Mouse (Mus musculus) T-helper 2 cell (primary cell): Measurements from ENCODE around the gene Sgo1.
"Not testable (repeated sequence)": the region's sequence is repeated elsewhere in the genome, so short reads cannot be mapped to it uniquely, and the experiment has no call there.

ENCODE experiments used
- in situ Hi-C: fragments of 300-600 bp; cut with MboI, MseI; formaldehyde crosslinking; loops from one replicate; pipeline ENCODE4 v1.15.1; 2025; ENCODE audit warnings: high pct_unique_total_duplicates

Sgo1 gene

GRCm38 (mm10) chr17:53688877-53689802 is at the start of gene Sgo1:
TSS of gene Sgo1 (minus strand) at chr17:53689333.
- in situ Hi-C loops = loop anchor here (5.0 to 10.0 kb wide), 2 partner anchors 94 to 212 kb away; partner anchors contain the start of gene Rab5a

DNA sequence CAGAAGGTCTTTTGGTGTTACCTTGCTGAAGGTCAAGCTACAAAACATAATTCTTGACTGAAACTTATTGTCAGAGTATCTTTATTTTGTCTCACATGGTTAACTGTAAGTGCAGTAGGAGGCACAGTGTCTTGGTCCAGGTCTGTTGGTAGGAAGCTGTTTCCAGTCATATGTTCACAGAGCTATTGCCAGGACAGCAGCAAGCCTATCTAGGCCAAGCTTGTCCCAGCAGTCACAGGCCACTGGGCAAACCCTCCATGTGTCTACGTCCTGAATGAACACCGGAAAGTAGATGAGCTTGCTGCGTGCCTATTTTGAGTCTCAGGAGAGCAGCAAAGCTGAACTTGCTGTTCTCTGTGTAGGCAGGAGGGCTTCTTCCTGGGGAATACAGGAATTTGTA is 29.8 kb upstream of the Sgo1 start:
- in situ Hi-C loops = not testable (repeated sequence)

DNA sequence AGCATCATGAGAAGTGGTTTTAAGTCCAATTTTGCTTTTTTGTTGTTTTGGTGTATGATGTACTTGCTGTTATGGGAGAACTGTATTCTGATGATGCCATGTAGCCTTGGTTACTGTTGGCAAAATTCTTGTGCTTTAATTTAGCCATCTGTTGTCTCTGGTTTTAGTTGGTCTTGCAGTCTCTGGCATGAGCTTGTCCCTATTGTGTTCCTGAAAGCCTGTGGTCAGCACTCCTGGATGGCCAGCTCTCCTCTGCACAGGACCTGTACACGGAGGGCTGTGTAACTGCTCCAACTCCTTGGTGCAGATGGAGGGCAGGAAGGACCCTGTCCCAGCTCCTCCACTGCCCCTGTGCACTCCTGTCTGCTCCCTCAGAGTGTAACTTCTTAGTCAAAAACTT is 29.3 kb upstream of the Sgo1 start:
- in situ Hi-C loops = no loop called here

DNA sequence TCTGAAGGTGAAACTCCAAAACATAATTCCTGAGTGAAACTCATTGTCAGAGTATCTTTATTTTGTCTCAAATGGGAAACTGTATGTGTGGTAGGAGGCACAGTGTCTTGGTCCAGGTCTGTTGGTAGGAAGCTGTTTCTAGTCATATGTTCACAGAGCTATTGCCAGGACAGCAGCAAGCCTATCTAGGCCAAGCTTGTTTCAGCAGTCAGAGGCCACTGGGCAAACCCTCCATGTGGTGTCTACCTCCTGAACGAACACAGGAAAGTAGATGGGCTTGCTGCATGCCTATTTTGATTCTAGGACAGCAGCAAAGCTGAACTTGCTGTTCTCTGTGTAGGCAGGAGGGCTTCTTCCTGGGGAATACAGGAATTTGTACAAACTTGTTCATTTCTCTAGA is 26.0 kb upstream of the Sgo1 start:
- in situ Hi-C loops = not testable (repeated sequence)

- in situ Hi-C loops = no loop called here
Observed at GRCm38 (mm10) chr17:53714453-53714852, 25.3 kb upstream of the Sgo1 start.

GRCm38 (mm10) chr17:53697521-53697920 is 8.4 kb upstream of the Sgo1 start:
- in situ Hi-C loops = not testable (repeated sequence)

GRCm38 (mm10) chr17:53694039-53694438 is 4.9 kb upstream of the Sgo1 start:
- in situ Hi-C loops = no loop called here

DNA sequence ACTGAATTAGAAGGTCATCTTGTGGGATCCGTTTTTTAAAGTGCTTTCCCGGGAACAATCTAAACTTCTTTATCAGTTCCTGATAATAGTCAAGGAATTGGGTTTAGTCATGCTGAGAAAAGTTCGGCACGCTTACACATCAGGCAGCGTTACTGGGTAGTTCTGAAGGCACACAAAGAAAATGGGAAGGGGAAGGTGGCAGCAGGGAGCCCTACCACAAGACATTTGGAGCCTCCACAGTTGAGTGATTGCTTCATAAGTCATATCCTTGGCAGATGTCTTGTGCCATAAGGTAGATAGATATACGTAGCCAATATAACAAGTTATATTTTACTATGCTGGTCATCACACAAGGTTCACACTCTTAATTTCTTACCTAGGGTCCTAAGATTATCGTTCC is 813 bp upstream of the Sgo1 start:
- in situ Hi-C loops = loop anchor here (5.0 to 10.0 kb wide), 2 partner anchors 95 to 213 kb away; partner anchors contain the start of gene Rab5a

- in situ Hi-C loops = loop anchor here (5.0 to 10.0 kb wide), 2 partner anchors 94 to 211 kb away; partner anchors contain the start of gene Rab5a
Observed at GRCm38 (mm10) chr17:53688321-53688720, 812 bp downstream of the Sgo1 start.

DNA sequence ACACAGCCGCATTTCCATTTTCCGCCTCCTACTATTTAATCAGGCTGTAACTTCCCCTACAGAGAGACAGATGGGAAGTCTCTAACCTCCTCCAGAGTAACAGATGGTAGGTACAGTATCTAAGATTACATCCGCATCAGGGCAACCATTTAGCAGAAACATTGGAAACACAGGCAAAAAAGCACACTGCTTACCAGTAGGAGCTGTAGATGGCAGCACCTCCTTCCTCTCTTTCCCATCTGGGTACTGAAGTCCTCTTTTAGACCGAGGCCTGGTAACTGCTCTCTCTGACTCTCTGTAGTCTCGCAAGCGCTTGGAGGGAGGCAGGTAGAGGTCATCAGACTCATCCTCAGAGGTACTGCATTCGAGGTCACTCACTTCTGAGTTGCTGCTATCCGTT is 10.4 kb downstream of the Sgo1 start:
- in situ Hi-C loops = no loop called here

GRCm38 (mm10) chr17:53670453-53670852 is 18.7 kb downstream of the Sgo1 start:
- in situ Hi-C loops = no loop called here

DNA sequence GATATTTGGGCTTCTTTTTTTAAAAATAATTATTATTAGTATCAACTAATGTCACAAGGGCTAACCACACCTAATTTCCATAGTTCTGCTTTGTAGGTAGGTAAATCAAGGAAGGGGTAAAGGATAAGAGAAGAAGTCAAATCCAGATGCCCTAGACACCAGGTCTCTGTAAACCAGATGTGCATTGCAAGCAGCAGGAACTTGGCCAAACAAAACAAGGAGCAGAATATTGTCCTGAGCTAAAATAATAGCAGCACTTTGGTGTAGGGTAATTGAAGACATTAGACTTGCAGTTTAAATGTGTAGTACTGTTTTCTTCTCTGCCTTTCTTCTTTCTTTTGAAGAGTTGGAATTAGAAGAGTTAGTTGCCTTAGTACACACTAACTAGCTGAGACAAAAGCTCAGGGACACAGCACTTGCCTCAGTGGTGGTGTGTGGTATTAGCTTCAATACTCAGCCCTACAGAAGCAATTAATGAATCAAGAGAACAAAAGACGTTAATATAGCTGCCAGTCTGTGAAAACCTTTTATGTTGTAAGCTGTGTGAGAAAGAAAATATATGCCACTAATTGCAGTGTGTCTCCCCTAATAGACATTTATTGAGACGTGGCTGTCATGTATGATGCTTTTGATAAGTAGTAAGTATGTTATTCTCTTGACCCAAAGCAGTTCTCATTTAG is 24.3 kb downstream of the Sgo1 start:
- in situ Hi-C loops = no loop called here

DNA sequence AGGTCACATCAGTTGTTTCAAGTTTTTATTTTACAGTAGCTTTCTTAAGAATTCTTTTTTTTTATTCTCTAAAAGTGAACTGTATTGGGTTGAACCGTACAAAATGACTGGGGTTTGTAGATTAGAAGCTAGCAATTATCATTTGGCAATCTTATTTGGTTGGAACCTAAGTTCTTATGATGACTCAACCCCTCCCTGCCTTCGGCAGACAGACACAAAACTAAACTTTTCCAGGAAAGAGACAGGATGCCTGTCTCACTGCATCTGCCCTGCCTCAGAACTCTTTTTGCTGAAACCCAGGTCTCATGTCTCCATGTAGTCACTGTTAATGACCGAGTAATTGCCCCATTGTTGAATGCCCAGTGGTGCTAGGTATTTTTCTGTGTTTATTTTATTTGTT is 24.9 kb downstream of the Sgo1 start:
- in situ Hi-C loops = no loop called here

- in situ Hi-C loops = no loop called here
Observed at GRCm38 (mm10) chr17:53661056-53661840, 27.9 kb downstream of the Sgo1 start.

DNA sequence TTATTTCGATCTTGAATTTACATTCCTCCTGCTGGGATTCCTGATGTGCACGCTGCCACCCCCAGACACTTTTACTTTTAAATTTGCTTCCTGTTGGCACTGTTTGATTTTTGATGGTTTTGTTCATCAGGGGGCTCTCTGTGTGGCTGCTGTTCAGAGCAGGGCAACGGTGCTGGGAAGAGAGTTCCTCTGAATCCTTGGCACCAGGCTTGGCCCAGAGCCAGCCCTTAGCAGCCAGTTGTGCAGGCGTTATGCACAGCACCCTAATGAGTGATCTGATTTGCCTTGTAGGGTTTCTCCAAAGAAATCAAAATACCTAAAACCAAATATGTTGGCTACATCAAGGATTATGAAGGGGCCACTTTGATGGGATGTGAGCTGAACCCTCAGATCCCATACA is 29.4 kb downstream of the Sgo1 start:
- in situ Hi-C loops = no loop called here

GRCm38 (mm10) chr17:53659230-53659629 is 29.9 kb downstream of the Sgo1 start:
- in situ Hi-C loops = no loop called here

GRCm38 (mm10) chr17:53658668-53659067 is 30.5 kb downstream of the Sgo1 start:
- in situ Hi-C loops = no loop called here

GRCm38 (mm10) chr17:53657391-53657790 is 31.7 kb downstream of the Sgo1 start:
- in situ Hi-C loops = not testable (repeated sequence)

GRCm38 (mm10) chr17:53656369-53656860 is 32.7 kb downstream of the Sgo1 start:
- in situ Hi-C loops = no loop called here

GRCm38 (mm10) chr17:53655959-53656358 is 33.2 kb downstream of the Sgo1 start:
- in situ Hi-C loops = no loop called here

- in situ Hi-C loops = no loop called here
Observed at GRCm38 (mm10) chr17:53655081-53655480, 34.1 kb downstream of the Sgo1 start.

GRCm38 (mm10) chr17:53654596-53654995 is 34.5 kb downstream of the Sgo1 start:
- in situ Hi-C loops = no loop called here
